Mouse (Mus musculus) cerebellum, adult 2 months (tissue): ENCODE data around the gene Slc22a17.

Experiments
- CTCF ChIP-seq: fragments of 200-500 bp; IDR thresholded peaks from 2 replicates; pipeline ENCODE4 v1.5.1; 2011; ENCODE audit warnings: low read depth, mild to moderate bottlenecking, control low read depth, low read length, moderate library complexity, borderline replicate concordance; ENCODE audit not compliant: insufficient read depth
- POLR2A ChIP-seq: fragments of 200-500 bp; IDR thresholded peaks from 2 replicates; pipeline ENCODE4 v1.6.1; 2011; ENCODE audit warnings: low read length, control low read depth, borderline replicate concordance; ENCODE audit not compliant: insufficient read depth

DNA sequence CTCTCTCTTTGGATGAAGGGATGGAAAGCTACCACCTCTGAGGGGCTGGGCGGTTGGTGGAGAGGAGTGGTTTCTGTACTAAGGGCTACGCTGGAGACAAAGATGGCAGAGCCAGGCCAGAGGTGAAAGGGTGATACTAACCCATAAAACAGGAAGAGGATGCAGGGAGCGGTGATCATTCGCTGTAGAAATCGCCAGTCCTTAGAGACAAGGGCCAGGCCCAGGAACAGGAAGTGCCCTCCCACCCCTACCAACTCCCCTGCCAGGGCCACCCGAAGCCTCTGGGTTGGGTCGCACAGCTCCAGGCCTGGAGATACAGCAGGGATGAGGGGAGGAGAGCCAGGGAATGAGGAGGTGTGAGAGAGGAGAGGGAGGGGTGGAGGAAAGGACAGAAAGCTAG, 4.2 kb downstream of the Slc22a17 start:
- no peak for TF ChIP-seq POLR2A
- no peak for TF ChIP-seq CTCF
